Mouse (Mus musculus): ENCODE measurements at regions not wholly inside any gene's neighbourhood (a gene's known extent, or its start where the extent isn't known, plus 50 kb on each side); places are given as distances from the start of the nearest gene placed in this dataset.

DNA sequence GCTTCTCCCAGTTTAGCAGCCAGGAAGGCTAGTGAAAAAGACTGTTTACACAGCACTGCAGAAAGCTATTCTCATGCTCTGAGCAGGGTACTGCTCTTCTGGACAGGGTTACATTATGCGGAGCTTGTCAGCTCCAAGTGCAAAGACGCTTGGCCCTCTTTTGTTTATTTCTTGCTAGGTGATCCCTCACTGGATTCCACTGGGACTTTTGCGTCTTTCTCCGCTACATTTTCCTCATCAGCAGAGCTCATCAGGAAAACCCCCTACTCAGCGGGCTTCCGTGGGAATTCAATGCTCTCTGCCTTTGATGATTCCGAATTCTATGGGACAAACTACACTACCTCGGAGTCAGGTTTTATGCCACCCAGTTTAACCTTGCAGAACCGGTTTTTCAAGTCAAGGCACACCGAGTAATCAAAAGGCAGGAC is 172.0 kb downstream of the Qdpr start:
- TF ChIP-seq CTCF (IDR thresholded peaks at IDR 0.05; ENCODE audit: control insufficient read depth, insufficient read depth, low read length) = no peak
- TF ChIP-seq POLR2A (IDR thresholded peaks at IDR 0.05; ENCODE audit: borderline replicate concordance, control insufficient read depth, low read depth, low read length) = no peak
